Mouse (Mus musculus): ENCODE data around the gene Pkdrej. TPM values are rescaled to one million over a fixed set of nuclear protein-coding genes. Genes with fewer than 3 reads are reported as not detected.

The Pkdrej gene
- polyA plus RNA-seq, 1 experiment, result 0.13 TPM

DNA sequence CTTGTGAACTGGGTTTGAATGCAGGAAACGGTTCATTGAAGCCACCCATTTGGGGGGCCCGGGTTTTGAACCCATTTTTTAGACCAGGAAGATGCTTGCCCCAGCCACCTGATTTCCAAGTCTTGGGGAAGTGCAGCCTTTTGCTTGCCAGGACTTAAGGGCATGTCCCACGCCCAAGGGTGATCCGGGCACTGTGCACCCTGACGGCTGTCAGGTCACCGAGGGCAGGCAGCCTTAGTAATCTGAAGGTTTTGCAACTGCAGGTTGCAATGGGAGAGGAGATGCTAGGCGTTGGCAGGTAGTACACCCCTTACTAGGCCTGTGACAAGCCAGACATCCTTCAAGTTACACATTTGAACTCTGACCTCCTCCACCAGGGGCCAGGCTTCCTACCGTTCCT lies 11.1 kb upstream of the Pkdrej start:
- Histone ChIP-seq H3K4me3 (ENCODE audit: low read depth, low read length) (peak overlapping the region; percentile 78; the same call in 1 of the 2 replicates), H3K4me1 (ENCODE audit: control insufficient read depth, insufficient read depth, low read length) (no peaks in the 10 kb centered on the region), H3K27me3 (ENCODE audit: control insufficient read depth, insufficient read depth, low read length, poor library complexity, severe bottlenecking) (no peaks in the 10 kb centered on the region), H3K27ac (ENCODE audit: insufficient read depth, low read length) (no peak overlapping the region), H3K9me3 (replicated peaks; ENCODE audit: control insufficient read depth, insufficient read depth, low read length, poor library complexity, severe bottlenecking) (no peaks in the 10 kb centered on the region), H3K36me3 (ENCODE audit: control insufficient read depth, insufficient read depth, low read length, poor library complexity, severe bottlenecking) (no peaks in the 10 kb centered on the region), H3K9ac (ENCODE audit: low read depth, poor library complexity, severe bottlenecking) (peak overlapping the region; percentile 22)
- TF ChIP-seq EP300 (IDR thresholded peaks at IDR 0.05; ENCODE audit: insufficient read depth, low read depth, low read length) (no peak), CTCF (IDR thresholded peaks at IDR 0.05; ENCODE audit: low read depth, low read length) (no peak), POLR2A (IDR thresholded peaks at IDR 0.05; ENCODE audit: insufficient read depth, low read length) (no peak)

DNA sequence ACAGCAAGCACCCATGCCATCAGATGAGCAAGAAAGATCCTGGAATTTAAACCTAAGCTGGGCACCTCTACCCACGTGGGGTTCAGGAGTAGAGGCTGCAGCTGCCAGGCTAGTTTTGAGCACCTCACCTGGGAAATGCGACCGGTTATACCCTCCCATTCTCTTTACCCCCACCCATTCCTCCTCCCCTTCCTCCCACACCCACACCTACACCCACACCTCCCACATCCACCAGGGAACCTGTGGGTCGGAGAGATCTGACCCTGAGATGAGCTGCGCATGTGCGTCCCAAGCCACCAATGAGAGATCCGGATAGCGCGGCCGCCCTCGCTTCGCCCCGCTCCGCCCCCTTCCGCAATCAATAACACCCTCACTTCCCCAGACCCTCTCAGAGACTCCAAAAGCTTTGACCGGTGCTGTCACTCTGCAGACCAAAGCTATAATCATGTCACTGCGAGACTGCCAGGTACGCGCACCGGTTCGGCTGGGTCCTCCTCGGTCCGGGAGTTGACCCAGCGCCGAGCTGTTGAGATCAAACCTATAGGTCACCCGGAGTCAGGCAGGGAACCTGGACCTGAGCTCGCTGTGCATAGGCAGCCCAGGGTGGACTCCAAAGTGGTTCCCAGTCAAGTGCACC lies 10.5 kb upstream of the Pkdrej start, which contains the start of gene Ttc38:
TSS of gene Ttc38 (plus strand) at position 353 of the 637 bp plus-strand sequence.
- Histone ChIP-seq H3K36me3 (ENCODE audit: control insufficient read depth, insufficient read depth, low read length, poor library complexity, severe bottlenecking) (no peaks in the 10 kb centered on the region), H3K9ac (ENCODE audit: low read depth, poor library complexity, severe bottlenecking) (peak within 1 kb of the TSS; percentile 22), H3K9me3 (replicated peaks; ENCODE audit: control insufficient read depth, insufficient read depth, low read length, poor library complexity, severe bottlenecking) (no peaks in the 10 kb centered on the region), H3K4me3 (ENCODE audit: low read depth, low read length) (peak within 1 kb of the TSS; percentile 78), H3K27ac (ENCODE audit: insufficient read depth, low read length) (no peak within 1 kb of the TSS), H3K4me1 (ENCODE audit: control insufficient read depth, insufficient read depth, low read length) (no peaks in the 10 kb centered on the region), H3K27me3 (ENCODE audit: control insufficient read depth, insufficient read depth, low read length, poor library complexity, severe bottlenecking) (no peaks in the 10 kb centered on the region)
- TF ChIP-seq EP300 (IDR thresholded peaks at IDR 0.05; ENCODE audit: insufficient read depth, low read depth, low read length) (no peak), POLR2A (IDR thresholded peaks at IDR 0.05; ENCODE audit: insufficient read depth, low read length) (peak; percentile 84)

DNA sequence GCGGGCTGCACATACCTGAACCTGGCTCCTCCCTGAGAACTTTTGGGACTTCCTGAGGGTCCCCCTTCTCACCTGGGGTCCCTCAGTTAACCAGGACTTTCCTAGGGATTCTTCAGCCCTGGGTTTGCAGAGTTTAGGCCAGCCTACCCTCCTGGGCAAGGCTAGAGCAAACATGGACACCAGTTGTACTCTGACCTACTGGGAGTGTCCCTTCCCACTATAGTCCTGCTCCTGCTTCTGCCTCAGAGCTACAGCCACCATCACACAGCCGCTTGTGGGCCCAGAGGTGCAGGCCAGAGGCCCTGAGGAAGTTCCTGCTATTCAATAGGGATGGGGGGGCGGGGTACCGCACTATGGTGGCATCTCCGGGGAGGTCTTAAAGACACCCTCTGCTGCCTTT lies 7.9 kb upstream of the Pkdrej start:
- no peaks in the 10 kb centered on the region for H3K4me1 ChIP-seq (ENCODE audit: control insufficient read depth, insufficient read depth, low read length)
- no peaks in the 10 kb centered on the region for H3K9me3 ChIP-seq (replicated peaks; ENCODE audit: control insufficient read depth, insufficient read depth, low read length, poor library complexity, severe bottlenecking)
- H3K36me3 ChIP-seq (ENCODE audit: control insufficient read depth, insufficient read depth, low read length, poor library complexity, severe bottlenecking), result no peaks in the 10 kb centered on the region
- H3K4me3 ChIP-seq (ENCODE audit: low read depth, low read length), result no peak overlapping the region
- H3K9ac ChIP-seq (ENCODE audit: low read depth, poor library complexity, severe bottlenecking), result no peak overlapping the region
- no peak overlapping the region for H3K27ac ChIP-seq (ENCODE audit: insufficient read depth, low read length)
- H3K27me3 ChIP-seq (ENCODE audit: control insufficient read depth, insufficient read depth, low read length, poor library complexity, severe bottlenecking), result no peaks in the 10 kb centered on the region
- no peak for TF ChIP-seq POLR2A (IDR thresholded peaks at IDR 0.05; ENCODE audit: insufficient read depth, low read length)
- TF ChIP-seq EP300 (IDR thresholded peaks at IDR 0.05; ENCODE audit: insufficient read depth, low read depth, low read length), result no peak

DNA sequence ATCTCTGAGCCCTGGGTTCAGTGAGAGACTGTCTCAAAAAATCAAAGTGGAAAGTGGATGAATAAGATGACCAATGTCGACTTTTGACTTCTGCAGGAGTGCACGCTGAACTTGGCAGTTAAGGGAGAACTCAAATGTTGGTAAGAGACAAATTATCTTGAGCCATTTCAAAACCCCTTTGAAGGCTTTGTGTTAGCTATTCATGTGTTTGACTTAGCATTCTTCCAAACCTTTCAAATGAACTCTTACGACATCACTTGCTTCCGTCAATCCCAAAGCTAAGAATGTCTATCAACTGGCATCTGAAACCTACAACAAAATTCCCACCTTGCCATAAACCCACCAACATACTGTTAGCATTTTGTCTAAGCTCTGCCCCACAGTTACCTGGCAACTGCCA lies 6.5 kb upstream of the Pkdrej start:
- H3K4me1 ChIP-seq (ENCODE audit: control insufficient read depth, insufficient read depth, low read length), result no peaks in the 10 kb centered on the region
- no peaks in the 10 kb centered on the region for H3K36me3 ChIP-seq (ENCODE audit: control insufficient read depth, insufficient read depth, low read length, poor library complexity, severe bottlenecking)
- TF ChIP-seq POLR2A (IDR thresholded peaks at IDR 0.05; ENCODE audit: insufficient read depth, low read length) (no peak), CTCF (IDR thresholded peaks at IDR 0.05; ENCODE audit: low read depth, low read length) (no peak), EP300 (IDR thresholded peaks at IDR 0.05; ENCODE audit: insufficient read depth, low read depth, low read length) (no peak)
- H3K9me3 ChIP-seq (replicated peaks; ENCODE audit: control insufficient read depth, insufficient read depth, low read length, poor library complexity, severe bottlenecking), result no peaks in the 10 kb centered on the region
- H3K4me3 ChIP-seq (ENCODE audit: low read depth, low read length), result no peak overlapping the region
- H3K27ac ChIP-seq (ENCODE audit: insufficient read depth, low read length), result no peak overlapping the region
- no peaks in the 10 kb centered on the region for H3K27me3 ChIP-seq (ENCODE audit: control insufficient read depth, insufficient read depth, low read length, poor library complexity, severe bottlenecking)
- no peak overlapping the region for H3K9ac ChIP-seq (ENCODE audit: low read depth, poor library complexity, severe bottlenecking)

DNA sequence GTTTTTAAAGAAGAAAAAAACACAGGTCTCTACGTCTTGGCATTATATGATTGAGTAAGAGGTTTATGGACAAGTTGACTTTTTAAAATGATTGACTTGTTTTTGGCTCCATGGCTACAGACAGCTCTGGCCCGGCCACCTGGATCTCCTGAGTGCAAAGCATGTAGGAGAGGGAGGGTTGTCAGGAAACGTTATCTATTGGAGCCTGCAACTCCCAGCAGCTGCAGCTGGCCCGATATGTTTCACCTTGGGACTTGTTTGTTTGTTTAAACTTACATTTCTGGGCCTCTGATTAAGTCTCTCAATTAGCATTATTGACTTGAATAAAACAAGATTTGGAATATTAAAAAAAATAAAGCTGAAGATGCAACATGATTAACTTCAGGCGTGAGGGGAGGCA lies 5.1 kb upstream of the Pkdrej start:
- Histone ChIP-seq H3K4me1 (ENCODE audit: control insufficient read depth, insufficient read depth, low read length) (no peaks in the 10 kb centered on the region), H3K9ac (ENCODE audit: low read depth, poor library complexity, severe bottlenecking) (no peak overlapping the region), H3K9me3 (replicated peaks; ENCODE audit: control insufficient read depth, insufficient read depth, low read length, poor library complexity, severe bottlenecking) (no peaks in the 10 kb centered on the region), H3K36me3 (ENCODE audit: control insufficient read depth, insufficient read depth, low read length, poor library complexity, severe bottlenecking) (no peaks in the 10 kb centered on the region), H3K27ac (ENCODE audit: insufficient read depth, low read length) (no peak overlapping the region), H3K27me3 (ENCODE audit: control insufficient read depth, insufficient read depth, low read length, poor library complexity, severe bottlenecking) (no peaks in the 10 kb centered on the region), H3K4me3 (ENCODE audit: low read depth, low read length) (no peak overlapping the region)
- no peak for TF ChIP-seq EP300 (IDR thresholded peaks at IDR 0.05; ENCODE audit: insufficient read depth, low read depth, low read length)
- TF ChIP-seq CTCF (IDR thresholded peaks at IDR 0.05; ENCODE audit: low read depth, low read length), result no peak
- TF ChIP-seq POLR2A (IDR thresholded peaks at IDR 0.05; ENCODE audit: insufficient read depth, low read length), result no peak

DNA sequence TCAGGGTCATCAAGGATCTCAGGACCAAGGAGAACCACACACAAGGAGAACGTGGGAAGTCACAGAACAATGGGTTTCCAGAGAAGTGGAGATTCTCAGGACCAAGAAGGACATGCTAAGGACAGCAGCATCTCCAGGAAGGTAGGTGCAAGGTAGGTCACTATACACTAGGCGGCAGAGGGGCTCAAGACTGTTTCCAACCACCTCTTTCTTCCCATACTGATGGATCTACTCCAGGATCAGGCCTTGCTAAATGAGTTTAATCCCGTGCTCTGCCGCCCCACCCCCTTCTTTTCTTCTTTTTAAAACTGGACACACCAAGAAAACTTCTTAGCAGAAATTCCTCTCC lies 451 bp upstream of the Pkdrej start:
- H3K4me1 ChIP-seq (ENCODE audit: control insufficient read depth, insufficient read depth, low read length), result no peaks in the 10 kb centered on the region
- H3K27ac ChIP-seq (ENCODE audit: insufficient read depth, low read length), result no peak overlapping the region

More for the DNA sequence above, 451 bp upstream of the Pkdrej start:
- Histone ChIP-seq H3K27me3 (ENCODE audit: control insufficient read depth, insufficient read depth, low read length, poor library complexity, severe bottlenecking) (0 out of 2 replicates have a peak, but pooled peaks cover 3% of the 10 kb centered on the region), H3K4me3 (ENCODE audit: low read depth, low read length) (peak overlapping the region; percentile 68), H3K36me3 (ENCODE audit: control insufficient read depth, insufficient read depth, low read length, poor library complexity, severe bottlenecking) (no peaks in the 10 kb centered on the region), H3K9ac (ENCODE audit: low read depth, poor library complexity, severe bottlenecking) (peak overlapping the region; percentile 58), H3K9me3 (replicated peaks; ENCODE audit: control insufficient read depth, insufficient read depth, low read length, poor library complexity, severe bottlenecking) (no peaks in the 10 kb centered on the region)
- TF ChIP-seq EP300 (IDR thresholded peaks at IDR 0.05; ENCODE audit: insufficient read depth, low read depth, low read length) (no peak), POLR2A (IDR thresholded peaks at IDR 0.05; ENCODE audit: insufficient read depth, low read length) (no peak), CTCF (IDR thresholded peaks at IDR 0.05; ENCODE audit: low read depth, low read length) (no peak)

Data from ES-Bruce4 (cell line).